Mouse (Mus musculus) cerebellum, adult 2 months (tissue): ENCODE data around the gene Ube2ql1. TPM values are rescaled to one million over a fixed set of nuclear protein-coding genes. Genes with fewer than 3 reads are reported as not detected.

Source experiments
- DNase-seq, 2 experiments: peaks; one replicate each; pipeline ENCODE4 v3.0.0; 2021
- H3K27ac ChIP-seq: fragments of 200-500 bp; 2 replicates; pipeline ENCODE4 v1.5.1; 2012; ENCODE audit warnings: low read length, control low read depth, inconsistent platforms; ENCODE audit not compliant: insufficient read depth
- H3K27me3 ChIP-seq: fragments of 200-500 bp; 2 replicates; pipeline ENCODE4 v1.6.1; 2012; ENCODE audit warnings: inconsistent platforms, mild to moderate bottlenecking, low read length, moderate library complexity; ENCODE audit not compliant: control insufficient read depth, insufficient read depth
- H3K4me1 ChIP-seq: fragments of 200-500 bp; 2 replicates; pipeline ENCODE4 v1.6.1; 2011; ENCODE audit warnings: low read length; ENCODE audit not compliant: control insufficient read depth, insufficient read depth
- H3K4me3 ChIP-seq: fragments of 200-500 bp; replicated peaks from 2 replicates; pipeline ENCODE3; 2011; ENCODE audit warnings: mild to moderate bottlenecking, low read depth, low read length, control low read depth; ENCODE audit not compliant: insufficient read depth
- CTCF ChIP-seq: fragments of 200-500 bp; IDR thresholded peaks from 2 replicates; pipeline ENCODE4 v1.5.1; 2011; ENCODE audit warnings: low read depth, mild to moderate bottlenecking, control low read depth, low read length, moderate library complexity, borderline replicate concordance; ENCODE audit not compliant: insufficient read depth
- POLR2A ChIP-seq: fragments of 200-500 bp; IDR thresholded peaks from 2 replicates; pipeline ENCODE4 v1.6.1; 2011; ENCODE audit warnings: low read length, control low read depth, borderline replicate concordance; ENCODE audit not compliant: insufficient read depth
- WGBS: fragments of 180-500 bp; shearing (Covaris S2); methylation state at CpG from one replicate; pipeline ENCODE4 v1.1.7; 2018; 5-methylcytosine and 5-hydroxymethylcytosine counted together
- polyA plus RNA-seq: library from polyadenylated mRNA; depleted of rRNA; stranded (reverse); fragments of >200 nt; gene quantifications from 2 replicates; pipeline ENCODE4 v1.2.3, GENCODE M21; 2012

The Ube2ql1 gene
- polyA plus RNA-seq, 1 experiment, result 105 TPM

- 65% methylated on average over 6 of the region's 6 CpGs for WGBS
- H3K4me1 ChIP-seq, result peaks cover 13% of the 10 kb centered on the region; the same call in 1 of the 2 replicates
- TF ChIP-seq CTCF (no peak), POLR2A (no peak)
- no peaks in the 10 kb centered on the region for H3K27me3 ChIP-seq
- H3K27ac ChIP-seq, result no peak overlapping the region
- DNase-seq, result no peak
- H3K4me3 ChIP-seq, result no peak overlapping the region
Observed at GRCm38 (mm10) chr13:69758979-69759378, 19.3 kb upstream of the Ube2ql1 start.

- Histone ChIP-seq H3K4me3 (no peak overlapping the region), H3K27ac (no peak overlapping the region), H3K27me3 (no peaks in the 10 kb centered on the region), H3K4me1 (no peaks in the 10 kb centered on the region)
- 89% methylated on average over 2 of the region's 2 CpGs for WGBS
- TF ChIP-seq CTCF (no peak), POLR2A (no peak)
- no peak for DNase-seq
Observed at GRCm38 (mm10) chr13:69752875-69753274, 13.2 kb upstream of the Ube2ql1 start.

- H3K27me3 ChIP-seq, result no peaks in the 10 kb centered on the region
- H3K4me3 ChIP-seq, result no peak overlapping the region
- WGBS, result 89% methylated on average over 6 of the region's 6 CpGs
- H3K27ac ChIP-seq, result no peak overlapping the region
- DNase-seq, result no peak
- H3K4me1 ChIP-seq, result no peaks in the 10 kb centered on the region
- no peak for TF ChIP-seq CTCF
- TF ChIP-seq POLR2A, result no peak
Observed at GRCm38 (mm10) chr13:69751510-69751909, 11.8 kb upstream of the Ube2ql1 start.

GRCm38 (mm10) chr13:69748756-69749155, 9.1 kb upstream of the Ube2ql1 start:
- DNase-seq, result no peak
- no peak overlapping the region for H3K4me3 ChIP-seq
- no peak overlapping the region for H3K27ac ChIP-seq
- H3K4me1 ChIP-seq, result no peaks in the 10 kb centered on the region
- H3K27me3 ChIP-seq, result no peaks in the 10 kb centered on the region
- 38% methylated on average over 4 of the region's 4 CpGs for WGBS
- TF ChIP-seq CTCF (no peak), POLR2A (no peak)

GRCm38 (mm10) chr13:69740331-69741285, 919 bp upstream of the Ube2ql1 start:
- TF ChIP-seq POLR2A (peak; percentile 38; the same call in 1 of the 2 replicates), CTCF (no peak)
- H3K27ac ChIP-seq, result peak overlapping the region; percentile 72
- peak; percentile 86 to 89 for DNase-seq
- H3K27me3 ChIP-seq, result no peaks in the 10 kb centered on the region
- H3K4me3 ChIP-seq, result peak overlapping the region; percentile 53
- 1% methylated on average over 29 of the region's 29 CpGs for WGBS
- H3K4me1 ChIP-seq, result no peaks in the 10 kb centered on the region; the same call in 1 of the 2 replicates

- Histone ChIP-seq H3K27ac (peak overlapping the region; percentile 90), H3K4me1 (peaks cover 2% of the 10 kb centered on the region; the same call in 1 of the 2 replicates), H3K27me3 (no peaks in the 10 kb centered on the region), H3K4me3 (peak overlapping the region; percentile 86)
- TF ChIP-seq CTCF (no peak), POLR2A (peak; percentile 5; the same call in 1 of the 2 replicates)
- WGBS, result under 1% methylated on average over 78 of the region's 78 CpGs
- peak; percentile 73 to 80 for DNase-seq
Observed at GRCm38 (mm10) chr13:69739091-69739758, 464 bp downstream of the Ube2ql1 start.

- Histone ChIP-seq H3K27me3 (no peaks in the 10 kb centered on the region), H3K4me1 (peaks cover 2% of the 10 kb centered on the region; the same call in 1 of the 2 replicates), H3K4me3 (peak overlapping the region; percentile 91), H3K27ac (peak overlapping the region; percentile 78)
- under 1% methylated on average over 40 of the region's 40 CpGs for WGBS
- peak; percentile 84 to 86 for DNase-seq
- TF ChIP-seq CTCF (no peak), POLR2A (peak; percentile 39; the same call in 1 of the 2 replicates)
Observed at GRCm38 (mm10) chr13:69738461-69738971, 1.2 kb downstream of the Ube2ql1 start.
